Mouse (Mus musculus): ENCODE results near the gene Rps6kc1. TPM values are rescaled to one million over a fixed set of nuclear protein-coding genes. Genes with fewer than 3 reads are reported as not detected.
A peak's percentile ranks its signal among the peaks of the same experiment; 100 is the strongest.

The Rps6kc1 gene
- polyA plus RNA-seq, 1 experiment = 21.3 TPM

- Histone ChIP-seq H3K36me3 (ENCODE audit: control insufficient read depth, insufficient read depth, low read length, poor library complexity, severe bottlenecking) (no peaks in the 10 kb centered on the region), H3K4me1 (ENCODE audit: control insufficient read depth, insufficient read depth, low read length) (no peaks in the 10 kb centered on the region), H3K27ac (ENCODE audit: insufficient read depth, low read length) (no peak overlapping the region), H3K9ac (ENCODE audit: low read depth, poor library complexity, severe bottlenecking) (no peak overlapping the region), H3K4me3 (ENCODE audit: low read depth, low read length) (no peak overlapping the region), H3K9me3 (replicated peaks; ENCODE audit: control insufficient read depth, insufficient read depth, low read length, poor library complexity, severe bottlenecking) (no peaks in the 10 kb centered on the region), H3K27me3 (ENCODE audit: control insufficient read depth, insufficient read depth, low read length, poor library complexity, severe bottlenecking) (no peaks in the 10 kb centered on the region)
- TF ChIP-seq POLR2A (IDR thresholded peaks at IDR 0.05; ENCODE audit: insufficient read depth, low read length) = no peak
- peak; percentile 29 for TF ChIP-seq CTCF (IDR thresholded peaks at IDR 0.05; ENCODE audit: low read depth, low read length)
These were observed 1.1 kb upstream of the Rps6kc1 start for GRCm38 (mm10) chr1:190912623-190913022.

GRCm38 (mm10) chr1:190910836-190911235 lies 734 bp downstream of the Rps6kc1 start:
- peak overlapping the region; percentile 47 for H3K9ac ChIP-seq (ENCODE audit: low read depth, poor library complexity, severe bottlenecking)
- no peak overlapping the region for H3K27ac ChIP-seq (ENCODE audit: insufficient read depth, low read length)
- no peaks in the 10 kb centered on the region for H3K9me3 ChIP-seq (replicated peaks; ENCODE audit: control insufficient read depth, insufficient read depth, low read length, poor library complexity, severe bottlenecking)
- peak overlapping the region; percentile 69 for H3K4me3 ChIP-seq (ENCODE audit: low read depth, low read length)
- no peaks in the 10 kb centered on the region for H3K4me1 ChIP-seq (ENCODE audit: control insufficient read depth, insufficient read depth, low read length)
- H3K27me3 ChIP-seq (ENCODE audit: control insufficient read depth, insufficient read depth, low read length, poor library complexity, severe bottlenecking) = no peaks in the 10 kb centered on the region
- TF ChIP-seq EP300 (IDR thresholded peaks at IDR 0.05; ENCODE audit: insufficient read depth, low read depth, low read length) (no peak), POLR2A (IDR thresholded peaks at IDR 0.05; ENCODE audit: insufficient read depth, low read length) (no peak), CTCF (IDR thresholded peaks at IDR 0.05; ENCODE audit: low read depth, low read length) (no peak)
- no peaks in the 10 kb centered on the region for H3K36me3 ChIP-seq (ENCODE audit: control insufficient read depth, insufficient read depth, low read length, poor library complexity, severe bottlenecking)

DNA sequence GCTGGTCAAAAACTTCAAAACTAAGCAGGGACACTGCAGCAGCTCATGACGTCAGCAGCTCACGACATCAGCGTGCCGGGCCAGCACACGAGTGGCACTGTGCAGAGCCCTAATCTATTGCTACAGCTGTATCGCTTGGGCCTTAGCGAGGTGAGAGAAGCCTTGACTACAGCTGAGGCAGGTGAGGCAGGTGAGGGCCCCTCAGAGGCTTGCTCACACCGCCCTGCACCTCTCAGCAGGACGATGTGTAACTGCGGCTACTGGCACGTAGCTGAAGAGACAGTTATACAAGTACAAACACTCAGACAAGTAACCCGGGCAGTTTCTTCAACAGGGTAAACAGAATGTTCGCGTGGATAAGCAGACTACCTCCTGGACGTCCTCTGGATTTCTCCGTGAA lies 6.9 kb downstream of the Rps6kc1 start:
- Histone ChIP-seq H3K4me3 (ENCODE audit: low read depth, low read length) (no peak overlapping the region), H3K27me3 (ENCODE audit: control insufficient read depth, insufficient read depth, low read length, poor library complexity, severe bottlenecking) (no peaks in the 10 kb centered on the region), H3K4me1 (ENCODE audit: control insufficient read depth, insufficient read depth, low read length) (no peaks in the 10 kb centered on the region), H3K36me3 (ENCODE audit: control insufficient read depth, insufficient read depth, low read length, poor library complexity, severe bottlenecking) (0 out of 2 replicates have a peak, but pooled peaks cover 3% of the 10 kb centered on the region), H3K9me3 (replicated peaks; ENCODE audit: control insufficient read depth, insufficient read depth, low read length, poor library complexity, severe bottlenecking) (no peaks in the 10 kb centered on the region), H3K27ac (ENCODE audit: insufficient read depth, low read length) (no peak overlapping the region), H3K9ac (ENCODE audit: low read depth, poor library complexity, severe bottlenecking) (no peak overlapping the region)
- TF ChIP-seq POLR2A (IDR thresholded peaks at IDR 0.05; ENCODE audit: insufficient read depth, low read length) (no peak), EP300 (IDR thresholded peaks at IDR 0.05; ENCODE audit: insufficient read depth, low read depth, low read length) (no peak), CTCF (IDR thresholded peaks at IDR 0.05; ENCODE audit: low read depth, low read length) (no peak)

DNA sequence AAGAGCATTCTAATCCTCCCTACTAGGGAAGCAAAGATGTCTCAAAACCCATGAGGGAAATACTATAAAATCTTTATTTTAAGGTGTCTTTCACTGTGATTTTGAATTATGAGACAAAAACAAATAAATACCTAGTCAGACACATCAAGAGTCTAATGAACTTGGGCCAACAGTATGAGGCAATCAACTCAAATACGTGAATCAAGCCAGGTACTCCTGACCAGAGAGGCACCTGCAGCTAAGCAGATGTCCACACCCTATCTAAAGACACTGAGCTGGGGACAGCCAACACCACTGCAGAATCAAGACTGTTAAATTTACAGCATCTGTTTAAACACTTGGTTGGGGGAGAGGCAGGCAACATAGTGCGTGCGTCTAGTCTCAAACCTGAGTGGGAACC lies 7.4 kb downstream of the Rps6kc1 start:
- Histone ChIP-seq H3K4me1 (ENCODE audit: control insufficient read depth, insufficient read depth, low read length) (no peaks in the 10 kb centered on the region), H3K36me3 (ENCODE audit: control insufficient read depth, insufficient read depth, low read length, poor library complexity, severe bottlenecking) (0 out of 2 replicates have a peak, but pooled peaks cover 3% of the 10 kb centered on the region), H3K4me3 (ENCODE audit: low read depth, low read length) (no peak overlapping the region), H3K9me3 (replicated peaks; ENCODE audit: control insufficient read depth, insufficient read depth, low read length, poor library complexity, severe bottlenecking) (no peaks in the 10 kb centered on the region), H3K9ac (ENCODE audit: low read depth, poor library complexity, severe bottlenecking) (no peak overlapping the region), H3K27ac (ENCODE audit: insufficient read depth, low read length) (no peak overlapping the region), H3K27me3 (ENCODE audit: control insufficient read depth, insufficient read depth, low read length, poor library complexity, severe bottlenecking) (no peaks in the 10 kb centered on the region)
- no peak for TF ChIP-seq EP300 (IDR thresholded peaks at IDR 0.05; ENCODE audit: insufficient read depth, low read depth, low read length)
- no peak for TF ChIP-seq CTCF (IDR thresholded peaks at IDR 0.05; ENCODE audit: low read depth, low read length)
- no peak for TF ChIP-seq POLR2A (IDR thresholded peaks at IDR 0.05; ENCODE audit: insufficient read depth, low read length)

DNA sequence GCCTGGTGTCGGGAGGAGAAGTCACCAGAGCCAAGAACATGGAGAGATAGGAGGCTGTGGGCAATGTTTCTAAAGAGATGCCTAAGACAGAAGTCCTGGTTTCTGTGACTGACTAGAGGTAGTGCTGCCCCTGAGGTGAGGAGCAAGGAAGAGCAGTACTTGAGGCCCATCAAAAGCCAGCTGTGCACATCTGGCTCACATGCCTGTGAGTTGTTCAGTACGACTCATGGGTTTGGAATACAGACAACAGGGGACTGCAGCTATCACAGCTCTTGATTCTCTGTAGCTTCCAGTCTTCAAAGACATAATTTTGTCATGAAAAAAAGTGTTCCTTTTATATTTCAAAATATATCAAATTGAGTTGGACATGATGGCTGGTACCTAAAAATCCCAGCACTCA lies 10.5 kb downstream of the Rps6kc1 start:
- H3K27ac ChIP-seq (ENCODE audit: insufficient read depth, low read length) = no peak overlapping the region
- H3K27me3 ChIP-seq (ENCODE audit: control insufficient read depth, insufficient read depth, low read length, poor library complexity, severe bottlenecking) = no peaks in the 10 kb centered on the region
- H3K4me3 ChIP-seq (ENCODE audit: low read depth, low read length) = no peak overlapping the region
- 0 out of 2 replicates have a peak, but pooled peaks cover 3% of the 10 kb centered on the region for H3K36me3 ChIP-seq (ENCODE audit: control insufficient read depth, insufficient read depth, low read length, poor library complexity, severe bottlenecking)
- H3K9ac ChIP-seq (ENCODE audit: low read depth, poor library complexity, severe bottlenecking) = no peak overlapping the region
- H3K9me3 ChIP-seq (replicated peaks; ENCODE audit: control insufficient read depth, insufficient read depth, low read length, poor library complexity, severe bottlenecking) = no peaks in the 10 kb centered on the region
- TF ChIP-seq POLR2A (IDR thresholded peaks at IDR 0.05; ENCODE audit: insufficient read depth, low read length) = no peak
- TF ChIP-seq EP300 (IDR thresholded peaks at IDR 0.05; ENCODE audit: insufficient read depth, low read depth, low read length) = no peak
- TF ChIP-seq CTCF (IDR thresholded peaks at IDR 0.05; ENCODE audit: low read depth, low read length) = no peak
- H3K4me1 ChIP-seq (ENCODE audit: control insufficient read depth, insufficient read depth, low read length) = no peaks in the 10 kb centered on the region

- Histone ChIP-seq H3K27ac (ENCODE audit: insufficient read depth, low read length) (no peak overlapping the region), H3K36me3 (ENCODE audit: control insufficient read depth, insufficient read depth, low read length, poor library complexity, severe bottlenecking) (0 out of 2 replicates have a peak, but pooled peaks cover 3% of the 10 kb centered on the region), H3K9me3 (replicated peaks; ENCODE audit: control insufficient read depth, insufficient read depth, low read length, poor library complexity, severe bottlenecking) (no peaks in the 10 kb centered on the region), H3K4me1 (ENCODE audit: control insufficient read depth, insufficient read depth, low read length) (no peaks in the 10 kb centered on the region), H3K27me3 (ENCODE audit: control insufficient read depth, insufficient read depth, low read length, poor library complexity, severe bottlenecking) (no peaks in the 10 kb centered on the region), H3K4me3 (ENCODE audit: low read depth, low read length) (no peak overlapping the region), H3K9ac (ENCODE audit: low read depth, poor library complexity, severe bottlenecking) (no peak overlapping the region)
- TF ChIP-seq POLR2A (IDR thresholded peaks at IDR 0.05; ENCODE audit: insufficient read depth, low read length) (no peak), CTCF (IDR thresholded peaks at IDR 0.05; ENCODE audit: low read depth, low read length) (no peak), EP300 (IDR thresholded peaks at IDR 0.05; ENCODE audit: insufficient read depth, low read depth, low read length) (no peak)
These were observed 12.5 kb downstream of the Rps6kc1 start for GRCm38 (mm10) chr1:190898899-190899575.
